Mouse (Mus musculus): ENCODE data around the gene Prelid3b. TPM values are rescaled to one million over a fixed set of nuclear protein-coding genes. Genes with fewer than 3 reads are reported as not detected.
A peak's percentile ranks its signal among the peaks of the same experiment; 100 is the strongest.

Gene Prelid3b
- polyA plus RNA-seq, 1 experiment from 2014 or later = 102 TPM

- H3K4me3 ChIP-seq (ENCODE audit: inconsistent target) = no peak overlapping the region
- H3K36me3 ChIP-seq (ENCODE audit: inconsistent target) = no peaks in the 10 kb centered on the region
- H3K27ac ChIP-seq = no peak overlapping the region
- WGBS (ENCODE audit: missing documents) = 96% methylated on average over 3 of the region's 3 CpGs
- no peaks in the 10 kb centered on the region for H3K79me2 ChIP-seq (ENCODE audit: inconsistent target)
These were observed 4.8 kb upstream of the Prelid3b start for GRCm38 (mm10) chr2:174477543-174478319.

DNA sequence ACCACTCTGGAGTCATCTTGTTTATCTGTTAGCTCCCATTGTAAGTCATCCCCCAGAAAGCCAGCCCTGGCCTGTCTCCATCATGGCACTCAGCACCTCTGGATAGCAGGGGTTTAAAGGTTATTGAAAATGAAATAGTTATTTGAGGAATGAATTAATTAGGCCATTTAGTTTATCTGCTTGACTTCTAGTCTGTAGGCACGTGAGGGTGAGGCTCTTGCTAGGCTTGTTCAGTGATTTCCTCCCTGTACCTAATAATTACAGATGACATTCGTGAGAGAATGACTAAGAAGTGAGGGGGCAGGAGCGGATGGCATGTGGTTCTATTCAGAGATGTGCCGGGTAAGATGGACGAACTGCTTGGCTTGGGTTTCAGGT is 658 bp upstream of the Prelid3b start:
- WGBS (ENCODE audit: missing documents) = 81% methylated on average over 5 of the region's 5 CpGs
- H3K4me3 ChIP-seq (ENCODE audit: inconsistent target) = peak overlapping the region; percentile 24; the same call in 1 of the 2 replicates
- H3K27ac ChIP-seq = peak overlapping the region; percentile 35
- H3K79me2 ChIP-seq (ENCODE audit: inconsistent target) = peaks cover 41% of the 10 kb centered on the region
- no peaks in the 10 kb centered on the region for H3K36me3 ChIP-seq (ENCODE audit: inconsistent target)

- 8% methylated on average over 30 of the region's 30 CpGs for WGBS (ENCODE audit: missing documents)
- Histone ChIP-seq H3K79me2 (ENCODE audit: inconsistent target) (peaks cover 53% of the 10 kb centered on the region), H3K4me3 (ENCODE audit: inconsistent target) (peak overlapping the region; percentile 63), H3K27ac (peak overlapping the region; percentile 65), H3K36me3 (ENCODE audit: inconsistent target) (peaks cover 2% of the 10 kb centered on the region; the same call in 1 of the 2 replicates)
These were observed 474 bp downstream of the Prelid3b start for GRCm38 (mm10) chr2:174472407-174472806.

- 97% methylated on average over 5 of the region's 7 CpGs for WGBS (ENCODE audit: missing documents)
- H3K36me3 ChIP-seq (ENCODE audit: inconsistent target) = peaks cover 16% of the 10 kb centered on the region
- no peak overlapping the region for H3K27ac ChIP-seq
- H3K4me3 ChIP-seq (ENCODE audit: inconsistent target) = no peak overlapping the region
- peaks cover 64% of the 10 kb centered on the region for H3K79me2 ChIP-seq (ENCODE audit: inconsistent target)
These were observed 2.0 kb downstream of the Prelid3b start for GRCm38 (mm10) chr2:174470786-174471405.

GRCm38 (mm10) chr2:174470333-174470732 is 2.5 kb downstream of the Prelid3b start:
- Histone ChIP-seq H3K79me2 (ENCODE audit: inconsistent target) (peaks cover 64% of the 10 kb centered on the region), H3K27ac (no peak overlapping the region), H3K36me3 (ENCODE audit: inconsistent target) (peaks cover 20% of the 10 kb centered on the region), H3K4me3 (ENCODE audit: inconsistent target) (no peak overlapping the region)
- 82% methylated on average over 4 of the region's 4 CpGs for WGBS (ENCODE audit: missing documents)

DNA sequence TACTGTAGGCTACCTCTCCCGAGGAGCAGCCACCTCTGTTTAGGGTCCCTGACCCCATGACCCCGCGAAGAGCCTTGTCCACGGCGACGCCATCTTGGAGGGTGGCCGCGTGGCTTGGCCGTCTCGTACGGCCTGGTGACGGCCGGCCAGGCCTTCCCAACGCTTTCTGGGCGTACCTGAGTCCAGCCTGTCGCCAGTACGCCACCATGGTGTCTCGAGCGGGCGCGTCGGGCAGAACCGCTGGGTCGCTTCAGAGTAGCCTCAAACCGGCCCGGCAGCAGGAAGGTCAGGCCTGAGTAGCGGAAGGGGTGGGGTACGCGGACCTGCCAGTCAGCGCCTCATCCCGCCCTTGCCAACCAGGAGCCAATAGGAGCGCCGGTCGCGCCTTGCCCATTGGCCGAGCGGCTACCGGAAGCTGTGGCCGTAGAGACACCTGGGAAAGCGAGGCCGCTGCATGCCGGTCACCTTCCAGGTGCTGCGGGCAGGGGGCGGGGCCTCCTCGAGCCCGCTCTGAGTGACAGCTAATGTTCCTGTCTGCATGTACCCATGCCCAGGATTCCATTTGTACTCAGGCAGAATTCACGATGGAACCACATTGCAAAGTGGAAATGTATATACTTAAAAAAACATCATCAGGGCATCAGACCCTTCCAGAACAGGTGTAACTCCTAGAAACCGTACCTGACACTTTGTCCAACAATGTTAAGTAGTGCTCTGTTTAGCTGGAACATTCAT is 8.9 kb downstream of the Prelid3b start, which contains the start of gene Atp5e:
TSS of gene Atp5e (minus strand) at position 317 of the 735 bp plus-strand sequence.
- H3K79me2 ChIP-seq (ENCODE audit: inconsistent target) = peaks cover 42% of the 10 kb centered on the region
- H3K36me3 ChIP-seq (ENCODE audit: inconsistent target) = peaks cover 38% of the 10 kb centered on the region
- 2% methylated on average over 47 of the region's 48 CpGs for WGBS (ENCODE audit: missing documents)
- H3K4me3 ChIP-seq (ENCODE audit: inconsistent target) = peak within 1 kb of the TSS; percentile 61
- H3K27ac ChIP-seq = peak within 1 kb of the TSS; percentile 51

GRCm38 (mm10) chr2:174463370-174463769 is 9.5 kb downstream of the Prelid3b start:
- Histone ChIP-seq H3K79me2 (ENCODE audit: inconsistent target) (peaks cover 36% of the 10 kb centered on the region), H3K36me3 (ENCODE audit: inconsistent target) (peaks cover 38% of the 10 kb centered on the region), H3K4me3 (ENCODE audit: inconsistent target) (peak overlapping the region; percentile 61), H3K27ac (peak overlapping the region; percentile 51)
- 37% methylated on average over 10 of the region's 10 CpGs for WGBS (ENCODE audit: missing documents)

- no peak overlapping the region for H3K4me3 ChIP-seq (ENCODE audit: inconsistent target)
- peaks cover 16% of the 10 kb centered on the region for H3K79me2 ChIP-seq (ENCODE audit: inconsistent target)
- peaks cover 18% of the 10 kb centered on the region for H3K36me3 ChIP-seq (ENCODE audit: inconsistent target)
- no peak overlapping the region for H3K27ac ChIP-seq
- 94% methylated on average over 2 of the region's 2 CpGs for WGBS (ENCODE audit: missing documents)
These were observed 13.5 kb downstream of the Prelid3b start for GRCm38 (mm10) chr2:174459365-174459764.

DNA sequence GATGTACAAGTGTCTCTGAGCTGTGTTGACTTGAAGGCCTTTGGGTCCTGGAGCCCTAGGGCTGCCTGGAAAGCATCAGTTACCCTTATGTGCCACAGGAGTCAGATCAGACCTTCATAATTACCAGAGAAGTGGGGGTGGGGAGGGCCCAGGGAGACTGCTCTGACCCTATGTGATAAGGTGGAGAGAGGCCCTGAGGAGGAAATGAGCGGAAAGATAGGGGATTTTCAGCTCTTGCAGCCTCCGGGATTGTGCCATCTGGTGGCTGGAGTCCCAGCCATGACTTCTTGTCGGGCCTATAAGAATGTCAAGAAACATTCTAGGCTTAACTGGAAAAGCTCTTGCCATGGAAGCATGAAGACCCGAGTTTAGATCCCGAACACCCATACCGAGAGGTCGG is 19.2 kb downstream of the Prelid3b start:
- H3K27ac ChIP-seq = no peak overlapping the region
- no peak overlapping the region for H3K4me3 ChIP-seq (ENCODE audit: inconsistent target)
- H3K36me3 ChIP-seq (ENCODE audit: inconsistent target) = no peaks in the 10 kb centered on the region
- no peaks in the 10 kb centered on the region for H3K79me2 ChIP-seq (ENCODE audit: inconsistent target)
- 58% methylated on average over 7 of the region's 7 CpGs for WGBS (ENCODE audit: missing documents)

- H3K79me2 ChIP-seq (ENCODE audit: inconsistent target) = no peaks in the 10 kb centered on the region
- H3K36me3 ChIP-seq (ENCODE audit: inconsistent target) = no peaks in the 10 kb centered on the region
- no peak within 1 kb of the TSS for H3K4me3 ChIP-seq (ENCODE audit: inconsistent target)
- no peak within 1 kb of the TSS for H3K27ac ChIP-seq
- WGBS (ENCODE audit: missing documents) = 60% methylated on average over 4 of the region's 4 CpGs
These were observed 22.5 kb downstream of the Prelid3b start, which contains the start of gene Tubb1 for GRCm38 (mm10) chr2:174450353-174450752. Tubb1 (plus strand) TSS chr2:174450695.

DNA sequence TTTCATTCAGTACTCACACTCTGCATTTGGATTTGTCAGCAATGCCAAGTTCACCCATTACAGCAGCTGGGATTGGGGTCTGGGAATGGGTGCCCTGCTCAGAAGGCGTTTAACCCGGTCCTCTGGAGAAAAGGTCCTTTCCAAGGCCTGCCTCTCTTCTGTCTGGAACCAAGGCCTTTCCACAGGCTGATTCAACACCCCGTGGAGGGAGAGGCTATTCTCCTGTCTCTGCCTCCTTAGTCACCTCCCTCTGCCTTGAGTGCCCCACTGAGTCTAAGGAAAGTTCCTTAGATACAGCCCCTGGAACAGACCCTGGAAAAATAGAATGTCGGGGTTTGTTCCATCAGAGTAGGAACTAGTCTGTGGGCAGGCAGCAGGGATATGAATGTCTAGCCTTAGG is 24.5 kb downstream of the Prelid3b start:
- H3K79me2 ChIP-seq (ENCODE audit: inconsistent target) = no peaks in the 10 kb centered on the region
- WGBS (ENCODE audit: missing documents) = 93% methylated on average over 4 of the region's 4 CpGs
- no peak overlapping the region for H3K4me3 ChIP-seq (ENCODE audit: inconsistent target)
- H3K27ac ChIP-seq = no peak overlapping the region
- H3K36me3 ChIP-seq (ENCODE audit: inconsistent target) = no peaks in the 10 kb centered on the region

- H3K79me2 ChIP-seq (ENCODE audit: inconsistent target) = no peaks in the 10 kb centered on the region; the same call in 1 of the 2 replicates
- H3K4me3 ChIP-seq (ENCODE audit: inconsistent target) = no peak overlapping the region
- no peaks in the 10 kb centered on the region for H3K36me3 ChIP-seq (ENCODE audit: inconsistent target)
- no peak overlapping the region for H3K27ac ChIP-seq
- 97% methylated on average over 8 of the region's 8 CpGs for WGBS (ENCODE audit: missing documents)
These were observed 26.0 kb downstream of the Prelid3b start for GRCm38 (mm10) chr2:174446905-174447304.

- H3K36me3 ChIP-seq (ENCODE audit: inconsistent target) = no peaks in the 10 kb centered on the region
- H3K79me2 ChIP-seq (ENCODE audit: inconsistent target) = no peaks in the 10 kb centered on the region; the same call in 1 of the 2 replicates
- no peak overlapping the region for H3K4me3 ChIP-seq (ENCODE audit: inconsistent target)
- no peak overlapping the region for H3K27ac ChIP-seq
- WGBS (ENCODE audit: missing documents) = 90% methylated on average over 7 of the region's 7 CpGs
These were observed 26.4 kb downstream of the Prelid3b start for GRCm38 (mm10) chr2:174446492-174446891.

GRCm38 (mm10) chr2:174445018-174445417 is 27.9 kb downstream of the Prelid3b start:
- Histone ChIP-seq H3K4me3 (ENCODE audit: inconsistent target) (no peak overlapping the region), H3K79me2 (ENCODE audit: inconsistent target) (no peaks in the 10 kb centered on the region; the same call in 1 of the 2 replicates), H3K27ac (no peak overlapping the region), H3K36me3 (ENCODE audit: inconsistent target) (no peaks in the 10 kb centered on the region)
- 88% methylated on average over 6 of the region's 6 CpGs for WGBS (ENCODE audit: missing documents)

All from macrophage (primary cell).